Mouse (Mus musculus) MN1 (cell line): ENCODE results near the gene Pars2.

Experiments used
- DNase-seq: peaks from one replicate; pipeline ENCODE4 v3.0.0-alpha.2; 2016; ENCODE audit warnings: low spot score

The Pars2 gene

DNA sequence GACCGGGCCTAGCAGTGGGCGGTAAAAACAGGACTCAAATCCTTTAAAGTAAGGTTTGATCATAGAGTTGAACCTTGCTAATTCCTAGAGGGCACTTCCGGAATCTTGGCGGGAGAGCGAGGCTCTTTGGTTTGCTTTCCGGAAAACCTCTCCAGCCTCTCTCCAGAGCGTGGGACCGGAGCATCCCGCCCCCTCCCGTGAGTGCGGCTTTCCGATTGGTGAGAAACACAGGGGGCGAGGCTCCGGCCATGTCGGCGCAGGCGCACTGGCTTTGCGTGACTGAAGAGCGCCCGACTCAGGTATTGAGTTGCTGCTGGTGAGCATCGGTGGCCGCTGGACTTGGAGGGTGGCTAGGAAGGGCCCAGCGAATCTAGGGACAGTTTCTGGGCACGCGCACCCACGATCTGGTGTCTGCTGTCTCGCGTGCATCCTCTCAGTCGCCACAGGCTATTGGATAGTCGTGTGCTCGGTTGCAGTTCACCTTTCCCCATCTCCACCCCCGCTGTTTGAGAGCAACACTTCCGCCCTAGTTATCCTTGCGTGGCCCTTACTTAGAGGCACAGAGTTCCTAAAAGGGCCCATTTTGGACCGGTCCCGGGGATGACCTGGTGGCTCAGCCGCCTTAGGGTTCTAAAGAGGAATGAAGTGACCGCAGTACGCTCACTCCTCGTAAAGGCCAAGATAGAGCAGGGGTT, at the start of gene Pars2:
Pars2 (plus strand) TSS at position 237 of the 695 bp plus-strand sequence.
- peak; percentile 93 for DNase-seq

DNA sequence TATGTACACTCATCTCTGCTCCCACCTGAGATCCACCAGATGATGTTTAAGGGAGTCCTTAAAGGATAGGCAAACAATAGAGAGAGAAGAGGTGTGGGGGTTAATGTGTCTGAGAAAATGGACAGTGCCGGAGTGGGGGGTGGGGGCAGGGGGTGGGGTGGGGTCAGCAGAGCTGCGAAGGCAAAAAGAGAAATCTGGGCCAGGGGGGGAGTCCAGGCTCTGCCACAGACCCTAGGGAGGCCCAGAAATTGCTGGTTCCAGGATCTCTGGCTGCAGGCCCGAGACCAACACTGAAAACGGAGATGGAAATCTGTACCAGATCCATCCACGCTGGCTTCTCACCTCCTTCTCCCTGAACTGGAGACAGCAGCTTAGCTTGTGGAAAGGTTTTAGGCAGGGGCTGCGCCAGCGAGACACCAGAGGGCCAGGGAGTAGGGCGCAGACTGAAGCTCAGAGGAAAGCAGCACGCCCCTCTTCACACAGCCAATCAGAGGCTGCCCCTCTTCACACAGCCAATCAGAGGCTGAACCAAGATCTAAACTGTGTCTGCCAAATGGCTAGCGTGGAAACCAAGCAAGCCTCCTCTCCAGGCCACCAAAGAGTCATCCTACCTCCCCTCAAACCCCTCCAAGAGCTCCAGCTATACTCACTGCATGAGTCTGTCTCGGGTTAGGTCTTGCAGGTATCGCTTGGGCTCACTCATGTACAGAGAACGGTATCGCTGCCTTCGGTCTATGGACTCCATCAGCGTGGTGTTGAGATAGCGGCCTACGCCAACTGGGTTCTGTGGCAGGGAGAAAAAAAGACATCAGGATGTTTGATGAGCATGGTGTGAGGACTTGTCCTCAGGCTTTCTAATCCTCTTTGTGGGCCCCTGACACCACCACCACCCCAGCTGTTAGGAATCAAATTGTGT, 44.0 kb upstream of the Pars2 start:
- no peak for DNase-seq

DNA sequence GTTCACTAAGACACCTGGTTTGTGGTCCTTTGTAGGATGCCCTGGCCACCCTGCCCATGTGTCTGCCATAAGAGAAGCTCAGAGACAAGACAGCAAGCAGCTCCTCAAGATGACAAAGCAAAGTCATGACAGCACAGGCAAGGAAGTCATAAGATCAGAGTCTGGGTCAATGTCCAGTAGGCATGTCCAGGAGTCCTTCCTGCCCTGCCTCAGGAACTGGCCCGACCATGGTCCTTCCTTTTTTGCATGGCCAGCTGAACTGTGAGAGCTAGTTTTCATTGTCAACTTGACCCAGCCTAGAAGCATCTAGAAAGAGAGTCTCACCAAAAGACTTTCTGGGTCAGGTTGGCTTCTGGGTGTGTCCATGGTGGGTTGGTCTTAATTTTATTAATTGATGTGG, 43.0 kb upstream of the Pars2 start:
- no peak for DNase-seq

DNA sequence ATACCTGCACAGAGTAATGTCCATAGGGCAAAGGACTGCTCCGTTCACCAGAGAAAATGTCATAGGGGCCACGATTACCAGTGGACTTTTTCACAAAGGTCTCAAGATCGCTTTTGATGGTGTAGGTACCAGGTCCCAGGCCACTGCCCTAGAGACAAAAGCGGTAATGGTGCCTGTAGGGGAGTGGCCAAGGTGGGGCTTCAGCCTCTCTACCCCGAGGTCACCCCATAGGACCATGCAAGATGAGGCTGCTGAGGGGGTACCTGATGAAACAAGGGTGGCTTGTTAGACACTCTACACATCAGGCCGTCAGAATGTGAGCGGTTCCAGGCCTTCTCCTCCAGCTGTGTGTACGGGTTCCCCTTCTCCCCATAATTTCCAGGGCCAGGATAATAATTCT, 37.8 kb upstream of the Pars2 start:
- DNase-seq, result no peak

DNA sequence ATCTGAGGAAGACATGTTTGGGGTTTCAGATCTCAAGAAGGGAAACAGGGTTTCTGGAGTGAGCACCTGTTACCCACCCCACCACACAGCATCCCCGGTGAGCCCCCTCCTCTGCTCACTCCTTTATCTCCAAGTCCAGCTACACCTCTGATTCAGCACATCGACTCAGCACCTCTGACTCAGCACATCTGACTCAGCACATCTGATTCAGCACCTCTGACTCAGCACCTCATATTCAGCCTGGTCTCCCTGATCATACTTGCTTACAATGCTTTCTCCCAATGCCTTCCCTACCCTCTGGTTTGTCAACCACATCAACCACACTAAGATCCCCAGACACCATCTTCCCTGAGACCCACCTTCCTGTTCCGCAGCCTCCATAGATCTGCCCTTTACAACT, 37.3 kb upstream of the Pars2 start:
- DNase-seq, result peak; percentile 31

DNA sequence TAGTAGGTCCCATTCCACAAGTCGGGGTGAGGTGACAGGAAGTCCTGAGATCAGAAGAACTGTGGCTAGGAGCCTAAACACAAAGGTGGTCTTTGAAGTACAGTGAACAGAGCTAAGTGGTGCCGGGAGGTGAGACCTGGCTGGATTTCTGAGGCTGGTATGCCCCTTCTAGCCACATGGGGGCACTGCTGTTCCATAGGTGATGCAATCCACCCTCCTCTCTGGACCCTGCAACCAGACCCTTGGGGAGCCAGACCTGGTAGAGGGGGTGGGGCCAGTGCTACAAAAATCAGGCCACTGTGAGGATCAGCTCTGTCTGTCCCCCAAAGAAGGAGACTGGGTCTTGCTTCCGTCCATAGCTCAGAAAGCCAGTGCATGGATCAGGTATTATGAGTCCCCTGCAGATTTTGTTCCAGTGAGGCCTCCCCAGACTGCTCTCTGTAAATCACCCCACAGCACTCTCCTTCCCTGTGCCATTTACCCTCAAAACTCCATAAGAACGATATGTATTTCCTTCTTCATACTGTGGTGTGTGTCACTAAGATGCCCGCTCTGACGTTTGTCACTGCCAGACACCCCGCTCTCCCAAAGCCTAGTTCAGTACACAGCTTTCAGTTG, 36.6 kb upstream of the Pars2 start:
- DNase-seq, result peak; percentile 66

DNA sequence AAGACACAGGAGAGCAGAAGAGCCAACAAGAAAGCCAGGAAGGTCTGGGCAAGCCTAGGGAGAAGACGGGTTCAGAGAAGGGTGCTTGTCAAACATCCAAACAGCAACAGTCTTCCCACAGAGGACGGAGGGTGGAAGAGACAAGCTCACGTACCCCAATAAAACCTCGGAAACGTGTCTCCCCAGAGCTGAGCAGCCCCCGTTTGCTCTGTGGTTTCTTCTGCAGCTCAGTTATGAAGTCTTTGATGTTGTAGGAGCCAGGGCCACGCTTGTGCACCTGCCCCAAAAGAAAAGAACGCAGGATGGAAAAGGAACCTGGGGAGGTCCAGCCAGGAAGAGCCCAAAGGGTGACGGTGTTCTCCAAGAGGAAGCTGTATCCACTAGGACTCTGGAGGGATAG, 36.0 kb upstream of the Pars2 start:
- no peak for DNase-seq

DNA sequence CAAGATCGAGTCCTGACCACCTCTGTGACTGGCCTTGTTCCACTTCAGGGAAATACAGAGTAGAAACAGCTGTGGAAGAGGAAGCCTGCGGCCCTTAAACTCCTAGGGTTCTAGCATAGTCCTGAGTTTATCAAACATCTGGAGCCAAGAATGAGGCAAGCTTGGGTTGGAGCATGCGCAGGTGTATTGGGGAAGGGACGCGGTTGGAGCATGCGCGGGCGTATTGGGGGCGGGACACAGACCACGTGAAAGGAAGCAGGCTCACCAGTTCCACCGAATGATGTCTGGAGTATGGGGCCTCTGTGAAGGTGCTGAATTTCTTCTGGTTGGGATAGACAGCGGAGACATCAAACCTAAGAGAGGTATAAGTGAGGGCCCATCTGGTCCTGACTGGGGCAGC, 35.2 kb upstream of the Pars2 start:
- peak; percentile 83 for DNase-seq

DNA sequence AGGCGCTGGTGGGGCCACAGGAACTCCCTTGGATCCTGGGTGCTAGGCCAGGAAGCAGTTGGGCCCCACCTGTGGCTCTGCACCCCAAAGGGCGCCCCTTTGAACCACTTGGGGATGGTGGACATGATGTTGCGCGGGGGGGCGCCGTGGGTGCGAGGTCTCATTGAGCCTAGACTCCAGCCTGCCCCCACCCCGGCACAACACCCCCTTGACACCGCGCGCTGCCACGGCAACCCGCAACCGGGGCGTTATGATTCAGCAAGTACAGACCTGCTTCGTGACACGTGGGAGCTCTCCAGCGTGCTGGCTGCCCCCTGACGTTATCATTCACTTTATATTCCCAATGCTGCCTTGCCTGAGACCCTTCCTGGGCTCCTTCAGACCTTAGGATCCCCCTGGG, 33.8 kb upstream of the Pars2 start, which contains the start of gene Lexm:
Lexm (minus strand) TSS at position 186 of the 400 bp plus-strand sequence.
- peak; percentile 42 for DNase-seq

DNA sequence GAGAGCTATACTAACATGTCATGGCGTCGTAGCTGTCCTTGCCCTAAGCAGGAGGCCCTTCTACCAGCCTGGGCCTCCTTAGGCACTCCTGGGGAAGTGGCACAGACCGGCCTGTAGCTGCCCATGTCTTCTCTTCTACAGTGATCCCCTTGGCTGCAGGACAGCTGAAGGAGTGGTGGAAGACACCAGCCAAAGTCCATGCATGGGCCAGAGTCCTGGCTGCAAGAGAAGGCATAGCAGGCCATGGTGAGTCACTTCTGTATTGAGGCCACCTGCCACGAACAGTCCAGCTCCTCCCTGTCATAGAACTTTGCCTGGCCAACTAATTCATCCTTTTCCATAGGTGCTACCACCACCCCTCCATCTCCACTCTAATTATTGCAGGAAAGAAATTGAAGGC, 32.0 kb upstream of the Pars2 start:
- DNase-seq, result no peak

DNA sequence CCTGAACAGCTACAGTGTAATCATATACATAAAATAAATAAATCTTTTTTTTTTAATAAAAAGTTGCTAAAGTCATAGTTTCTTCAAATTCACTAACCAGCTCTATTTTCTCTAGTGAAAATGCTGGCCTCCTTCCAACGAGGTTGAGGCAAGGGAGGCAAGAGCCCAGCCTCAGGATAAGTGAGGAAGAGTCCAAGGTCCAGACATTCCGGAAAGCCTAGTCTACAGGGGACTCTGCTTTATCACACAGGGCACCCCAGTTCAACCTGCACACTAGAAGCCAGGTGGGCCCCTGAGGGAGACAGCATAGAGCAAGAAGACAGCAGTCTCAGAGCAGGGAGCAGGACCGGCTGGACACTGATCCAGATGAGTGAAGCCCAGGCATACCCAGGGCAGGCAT, 29.4 kb upstream of the Pars2 start:
- DNase-seq, result no peak

DNA sequence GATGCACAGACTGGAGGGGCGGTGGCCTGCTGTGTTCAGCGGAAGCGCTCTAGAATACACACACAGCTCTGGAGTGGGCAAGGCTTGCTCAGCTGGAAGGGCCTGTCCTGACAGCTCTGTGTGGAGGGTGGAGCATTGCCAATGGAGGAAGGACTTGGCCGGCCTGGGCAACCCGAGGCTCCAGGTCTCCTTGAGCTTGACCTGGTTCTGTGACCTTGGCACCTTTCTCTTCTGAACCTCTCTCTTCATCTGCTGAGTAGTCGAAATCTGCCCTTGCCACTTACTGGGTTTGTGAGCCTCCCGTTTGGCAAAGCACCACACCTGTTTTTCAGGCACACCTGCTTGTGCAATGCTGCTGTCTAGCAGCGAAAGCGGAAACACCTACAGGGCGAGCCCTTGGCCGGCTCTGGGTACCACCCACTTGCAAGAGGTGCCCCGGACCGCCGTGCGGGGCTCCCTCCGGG, 28.8 kb upstream of the Pars2 start, which contains the start of gene Ttc22:
Ttc22 (plus strand) TSS at position 403 of the 464 bp plus-strand sequence.
- DNase-seq, result no peak

DNA sequence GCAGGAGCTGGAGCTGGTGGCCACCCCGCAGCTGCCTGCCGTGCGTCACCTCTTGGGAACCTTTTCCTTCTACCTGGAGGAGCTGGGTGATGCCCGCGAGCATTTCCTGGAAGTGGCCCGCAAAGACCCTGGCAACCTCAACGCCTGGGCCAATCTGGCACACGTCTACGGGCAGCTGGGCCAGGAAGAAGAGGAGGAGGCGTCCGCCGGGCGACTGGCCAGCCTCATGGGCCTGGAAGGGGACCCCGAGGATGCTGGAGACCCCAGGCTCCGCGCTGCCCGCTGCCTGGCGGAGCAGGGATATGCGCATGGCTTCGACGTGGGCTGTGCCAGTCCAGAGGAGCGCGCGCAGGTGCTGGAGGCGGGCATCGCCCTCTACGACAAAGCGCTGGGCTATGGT, 28.2 kb upstream of the Pars2 start:
- no peak for DNase-seq

DNA sequence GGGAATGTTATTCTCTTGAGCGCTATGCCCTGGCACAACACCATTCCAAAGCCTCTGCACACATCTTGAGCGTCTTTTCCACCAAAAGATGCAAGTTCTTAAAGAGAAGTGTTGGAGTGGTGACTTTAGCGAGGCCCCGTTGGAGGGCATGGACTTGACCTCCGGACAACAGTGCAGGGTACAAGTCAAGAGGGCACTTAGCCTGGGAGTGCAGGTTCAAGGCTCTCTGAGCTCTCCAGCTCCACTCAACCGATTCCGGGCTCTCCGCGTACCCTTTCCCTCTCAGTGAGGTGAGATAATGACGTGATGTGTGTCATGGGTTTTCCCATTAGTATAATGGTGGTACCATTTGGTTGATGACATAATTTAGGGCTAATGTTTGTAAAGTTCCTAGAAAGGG, 26.6 kb upstream of the Pars2 start:
- no peak for DNase-seq

DNA sequence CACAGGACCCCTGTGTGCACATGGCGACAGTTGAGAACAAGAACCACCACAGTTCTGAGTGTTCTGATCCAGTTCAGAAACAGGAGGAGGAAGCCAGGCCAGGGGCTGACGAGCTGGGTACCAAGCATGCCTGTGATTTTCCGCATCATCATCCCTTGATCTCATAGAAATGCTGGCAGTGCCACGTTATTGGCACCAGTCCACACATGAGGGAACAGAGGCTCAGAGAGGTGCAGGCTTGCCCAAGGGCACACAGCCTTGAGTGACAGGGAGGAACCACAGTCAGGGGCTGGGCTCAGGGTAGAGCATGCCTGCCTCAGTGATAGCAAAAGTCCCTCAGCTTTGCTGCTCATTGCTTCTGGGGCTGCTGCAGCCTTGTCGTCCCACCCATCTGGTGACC, 23.1 kb upstream of the Pars2 start:
- DNase-seq, result no peak

DNA sequence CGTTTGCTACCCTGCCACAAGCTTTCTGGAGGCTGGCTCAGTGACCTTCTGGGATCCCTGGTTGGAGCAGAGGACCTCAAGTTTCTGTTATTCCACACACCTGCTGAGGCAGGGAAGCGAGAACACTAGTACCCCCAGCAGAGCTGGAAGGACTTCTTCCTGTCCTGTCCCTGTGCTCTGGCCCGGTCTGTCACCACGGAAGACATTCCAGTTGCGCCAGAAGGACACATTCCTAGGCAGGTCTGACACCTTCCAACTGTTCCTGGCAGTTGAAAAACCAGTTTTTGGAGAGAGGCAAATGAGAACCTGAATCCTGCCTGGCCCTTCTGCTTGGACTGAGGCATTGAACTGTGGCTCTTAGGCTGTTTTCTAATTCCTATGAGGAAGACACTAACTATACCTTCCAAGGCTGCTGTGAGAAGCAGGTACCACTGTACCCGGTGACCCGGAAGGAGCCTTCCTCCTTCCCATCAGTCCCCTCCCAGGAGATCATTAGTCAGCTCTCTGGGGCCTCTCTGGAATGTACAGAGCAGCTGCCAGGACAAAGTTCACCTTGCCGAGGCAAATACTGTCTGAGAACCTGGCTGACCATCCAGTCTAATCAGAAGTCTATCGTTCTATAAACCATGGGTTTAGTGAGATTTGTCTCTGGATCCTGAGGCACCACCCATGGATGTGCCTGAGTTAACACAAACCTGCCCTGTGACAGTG, 22.1 kb upstream of the Pars2 start:
- no peak for DNase-seq

DNA sequence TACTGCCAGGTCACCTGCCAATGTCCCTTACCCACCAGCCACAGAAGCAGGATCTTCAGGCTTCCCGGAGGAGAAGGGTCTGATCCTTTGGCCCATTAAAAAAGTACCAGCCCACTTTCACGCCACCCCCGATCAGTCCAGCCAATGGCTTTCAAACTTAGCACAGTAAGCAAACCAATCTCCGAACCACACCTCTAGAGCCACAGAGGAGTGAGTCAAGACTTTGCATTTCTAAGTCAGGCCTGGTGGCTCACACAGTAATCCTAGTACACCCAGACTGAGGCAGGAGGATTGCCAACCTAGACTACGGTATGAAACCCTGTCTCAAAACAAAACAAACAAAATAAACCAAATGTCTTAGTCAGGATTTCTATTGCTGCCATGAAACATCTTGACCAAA, 21.5 kb upstream of the Pars2 start:
- DNase-seq, result no peak

DNA sequence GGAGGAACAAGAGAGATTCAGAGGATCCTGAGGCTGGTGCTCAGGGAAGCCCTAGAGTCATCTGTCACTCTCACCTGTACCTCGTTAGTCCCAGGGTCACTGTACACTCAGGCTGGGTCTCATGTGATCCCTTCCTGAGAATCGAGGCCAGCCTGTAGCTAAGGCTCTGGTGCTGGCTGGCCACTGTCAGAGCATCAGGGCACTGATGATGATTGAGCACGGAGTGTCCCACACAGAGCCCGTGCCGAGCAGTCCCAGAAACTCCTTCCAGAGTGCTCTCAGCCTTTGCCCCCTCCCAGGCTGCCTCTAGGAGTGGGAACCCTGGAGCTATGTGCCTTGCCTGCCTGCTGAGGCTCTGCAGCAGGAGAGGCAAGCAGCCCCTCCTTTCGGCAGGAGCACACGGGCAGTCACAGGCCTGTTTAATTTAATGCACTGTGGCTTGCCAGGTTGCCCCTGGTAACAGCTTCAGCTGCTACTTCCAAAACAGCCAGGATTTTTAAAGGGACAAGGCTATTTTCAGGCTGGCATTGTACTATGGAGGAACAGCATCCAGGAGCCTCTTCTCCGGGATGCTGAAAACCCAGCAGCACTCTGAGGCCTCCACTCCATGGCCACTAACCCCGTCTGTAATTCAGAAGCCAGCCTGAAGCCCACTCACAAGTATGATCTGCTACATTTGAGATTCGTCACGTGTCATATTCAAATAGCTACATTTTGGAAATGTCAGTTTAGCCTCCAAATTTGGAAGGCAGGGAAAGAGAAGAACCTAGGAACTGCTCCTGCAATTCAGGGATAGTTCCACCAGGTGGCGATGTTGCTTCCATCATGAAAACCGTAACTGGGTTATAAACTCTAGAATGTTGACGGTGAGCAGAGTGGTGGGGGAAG, 20.3 kb upstream of the Pars2 start:
- DNase-seq, result peak; percentile 82

DNA sequence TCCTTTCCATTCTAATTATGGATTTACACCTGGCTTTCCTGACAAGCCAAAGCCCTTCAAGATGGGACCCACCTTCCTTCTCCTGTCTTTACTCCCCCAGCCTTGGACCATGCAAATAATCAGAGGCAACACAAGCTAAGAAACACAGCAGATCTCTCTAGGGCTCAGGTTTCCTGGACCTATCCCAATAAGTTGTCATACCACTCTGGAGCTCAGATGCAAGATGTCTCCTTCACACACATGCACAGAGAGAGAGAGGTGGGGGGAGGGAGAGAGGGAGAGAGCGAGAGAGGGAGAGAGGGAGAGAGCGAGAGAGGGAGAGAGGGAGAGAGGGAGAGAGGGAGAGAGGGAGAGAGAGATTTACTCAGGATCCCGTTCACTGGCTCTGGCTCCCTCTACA, 18.6 kb upstream of the Pars2 start:
- DNase-seq, result no peak

DNA sequence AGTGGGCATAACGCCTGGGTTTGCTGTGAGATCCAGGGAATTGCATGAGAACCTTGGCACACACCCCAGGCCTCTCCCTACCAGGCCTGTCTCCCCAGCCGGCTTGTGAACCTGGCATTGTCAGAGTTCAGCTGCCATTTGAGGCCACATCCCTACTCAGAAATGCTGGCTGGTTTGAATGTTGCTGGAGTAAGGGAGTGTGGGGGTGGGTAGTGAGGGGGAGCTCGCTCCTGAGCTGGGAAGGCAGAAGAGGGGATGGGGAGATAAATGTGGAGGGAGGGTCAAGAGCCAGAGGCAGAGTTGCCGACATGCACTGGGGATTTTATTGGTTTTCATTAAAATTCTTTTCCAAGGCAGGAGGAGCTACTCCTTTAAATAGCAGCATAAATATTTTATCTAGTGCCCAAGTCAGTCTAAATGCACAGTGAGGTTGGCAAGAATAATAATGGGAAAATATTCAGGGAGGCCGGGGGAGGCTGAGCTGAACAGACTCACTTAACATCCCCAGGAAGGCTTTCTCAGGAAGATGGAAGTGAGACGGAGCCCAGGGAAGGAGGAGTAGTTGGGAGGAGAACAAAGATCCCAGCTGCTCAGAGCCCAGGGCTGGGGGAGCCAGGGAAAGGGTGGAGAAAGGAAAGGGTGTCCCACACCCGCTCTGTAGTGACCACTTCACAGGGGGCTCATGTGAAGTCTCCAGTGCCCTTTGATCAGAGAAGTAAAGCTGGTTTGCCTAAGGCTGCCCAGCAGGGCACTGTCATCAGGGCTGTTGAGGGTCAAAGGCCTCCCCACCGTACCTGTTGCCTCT, 17.4 kb upstream of the Pars2 start:
- no peak for DNase-seq
